Mouse (Mus musculus): Measurements from ENCODE around the gene Klhl21.

GRCm38 (mm10) chr4:152019073-152019472 lies 10.5 kb downstream of the Klhl21 start:
- TF ChIP-seq CTCF (IDR thresholded peaks at IDR 0.05; ENCODE audit: borderline replicate concordance, control insufficient read depth, extremely low read depth, insufficient read depth, low read length, poor library complexity): no peak
- TF ChIP-seq POLR2A (IDR thresholded peaks at IDR 0.05; ENCODE audit: control insufficient read depth, extremely low read depth, insufficient read depth, low read length, poor library complexity): no peak
